Mouse (Mus musculus) hindbrain, embryonic 11.5 days (tissue): ENCODE measurements around the gene Nol3. TPM values are rescaled to one million over a fixed set of nuclear protein-coding genes. Genes with fewer than 3 reads are reported as not detected.
A peak's percentile ranks its signal among the peaks of the same experiment; 100 is the strongest.

Source experiments
- ATAC-seq: fragments of 200-750 bp; cut with Nextera tagmentation; 2 replicates; pipeline ENCODE4 v1.8.0; 2017; ENCODE audit warnings: mild to moderate bottlenecking, moderate TSS enrichment, moderate library complexity; ENCODE audit not compliant: low FRiP score
- DNase-seq: peaks from one replicate; pipeline ENCODE4 v3.0.0-alpha.2; 2015; ENCODE audit warnings: low spot score
- H3K27ac ChIP-seq: fragments of 300-500 bp; sonication (generic); 2 replicates; pipeline ENCODE4 v1.5.1; 2014; ENCODE audit warnings: mild to moderate bottlenecking, low read depth, low read length
- H3K27me3 ChIP-seq: fragments of 300-500 bp; sonication (generic); 2 replicates; pipeline ENCODE4 v1.6.1; 2014; ENCODE audit warnings: mild to moderate bottlenecking, low read length, moderate library complexity, mixed read lengths; ENCODE audit not compliant: control insufficient read depth, insufficient read depth
- H3K36me3 ChIP-seq: fragments of 300-500 bp; sonication (generic); 2 replicates; pipeline ENCODE4 v1.6.1; 2014; ENCODE audit warnings: mild to moderate bottlenecking, low read length, moderate library complexity, mixed read lengths; ENCODE audit not compliant: control insufficient read depth, insufficient read depth
- H3K4me1 ChIP-seq: fragments of 300-500 bp; sonication (generic); replicated peaks from 2 replicates; pipeline ENCODE4 v1.6.1; 2014; ENCODE audit warnings: low read length, mixed read lengths; ENCODE audit not compliant: control insufficient read depth, insufficient read depth
- H3K4me2 ChIP-seq: fragments of 300-500 bp; sonication (generic); replicated peaks from 2 replicates; pipeline ENCODE4 v1.6.1; 2014; ENCODE audit warnings: mild to moderate bottlenecking, low read depth, low read length
- H3K4me3 ChIP-seq: fragments of 300-500 bp; sonication (generic); 2 replicates; pipeline ENCODE4 v1.5.1; 2014; ENCODE audit warnings: low read depth, low read length
- H3K9ac ChIP-seq: fragments of 300-500 bp; sonication (generic); 2 replicates; pipeline ENCODE4 v1.6.1; 2014; ENCODE audit warnings: low read depth, low read length
- H3K9me3 ChIP-seq: fragments of 300-500 bp; sonication (generic); 2 replicates; pipeline ENCODE4 v1.6.1; 2016; ENCODE audit warnings: low read length; ENCODE audit not compliant: control insufficient read depth
- WGBS: fragments of 180-500 bp; shearing (Covaris S2); extraction: QIAGEN DNeasy Blood & Tissue Kit; methylation state at CpG from one replicate; pipeline ENCODE4 v1.1.7; 2014; 5-methylcytosine and 5-hydroxymethylcytosine counted together
- polyA plus RNA-seq: library from polyadenylated mRNA; unstranded; fragments of >200 nt; fragmentation: Nextera tagmentation; extraction: Ambion mirVana; gene quantifications from 2 replicates; pipeline ENCODE4 v1.2.1, GENCODE M21; 2014

Nol3 gene
- polyA plus RNA-seq, 1 experiment from 2014 or later: 2.7 TPM

DNA sequence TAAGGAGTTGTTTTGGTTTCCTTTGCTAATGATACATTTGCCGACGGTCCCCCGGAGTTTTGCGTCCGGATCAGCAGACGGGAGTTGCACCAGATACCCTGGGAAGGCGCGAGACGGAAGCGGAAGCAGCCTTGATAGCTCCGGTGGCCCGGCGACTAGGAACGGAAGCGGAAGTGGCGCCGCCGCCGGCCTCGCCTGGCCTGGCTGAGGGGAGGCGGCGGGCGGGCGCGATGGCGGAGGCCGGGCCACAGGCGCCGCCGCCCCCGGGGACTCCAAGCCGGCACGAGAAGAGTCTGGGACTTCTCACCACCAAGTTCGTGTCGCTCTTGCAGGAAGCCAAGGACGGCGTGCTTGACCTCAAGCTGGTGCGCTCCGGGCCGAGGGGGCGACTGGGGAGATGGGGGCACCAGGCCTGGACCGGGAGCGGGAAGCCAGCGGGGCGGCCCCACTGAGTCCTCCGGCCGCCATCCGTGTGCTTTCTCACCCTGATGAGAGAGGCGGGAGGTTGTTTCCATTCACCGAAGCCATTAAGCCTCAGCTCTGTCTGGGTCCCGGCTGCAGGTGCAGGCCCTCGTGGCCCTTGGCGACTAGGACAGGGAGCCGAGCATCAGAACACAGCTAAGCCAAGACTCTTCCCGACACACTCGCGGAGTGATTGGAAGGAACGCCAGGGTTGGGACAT is 21.7 kb downstream of the Nol3 start, which contains the start of gene E2f4:
Gene E2f4, plus strand, starts transcription at position 153 of the 682 bp plus-strand sequence.
- DNase-seq (peak; percentile 95), ATAC-seq (peak; percentile 91)
- H3K4me3 ChIP-seq: peak within 1 kb of the TSS; percentile 98
- H3K27me3 ChIP-seq: no peaks in the 10 kb centered on the region
- H3K9me3 ChIP-seq: no peaks in the 10 kb centered on the region
- peaks cover 12% of the 10 kb centered on the region for H3K36me3 ChIP-seq
- H3K4me2 ChIP-seq: peak within 1 kb of the TSS; percentile 74
- H3K27ac ChIP-seq: peak within 1 kb of the TSS; percentile 54
- H3K4me1 ChIP-seq: peaks cover 6% of the 10 kb centered on the region; the same call in 1 of the 2 replicates
- under 1% methylated on average over 58 of the region's 58 CpGs for WGBS
- peak within 1 kb of the TSS; percentile 95 for H3K9ac ChIP-seq

DNA sequence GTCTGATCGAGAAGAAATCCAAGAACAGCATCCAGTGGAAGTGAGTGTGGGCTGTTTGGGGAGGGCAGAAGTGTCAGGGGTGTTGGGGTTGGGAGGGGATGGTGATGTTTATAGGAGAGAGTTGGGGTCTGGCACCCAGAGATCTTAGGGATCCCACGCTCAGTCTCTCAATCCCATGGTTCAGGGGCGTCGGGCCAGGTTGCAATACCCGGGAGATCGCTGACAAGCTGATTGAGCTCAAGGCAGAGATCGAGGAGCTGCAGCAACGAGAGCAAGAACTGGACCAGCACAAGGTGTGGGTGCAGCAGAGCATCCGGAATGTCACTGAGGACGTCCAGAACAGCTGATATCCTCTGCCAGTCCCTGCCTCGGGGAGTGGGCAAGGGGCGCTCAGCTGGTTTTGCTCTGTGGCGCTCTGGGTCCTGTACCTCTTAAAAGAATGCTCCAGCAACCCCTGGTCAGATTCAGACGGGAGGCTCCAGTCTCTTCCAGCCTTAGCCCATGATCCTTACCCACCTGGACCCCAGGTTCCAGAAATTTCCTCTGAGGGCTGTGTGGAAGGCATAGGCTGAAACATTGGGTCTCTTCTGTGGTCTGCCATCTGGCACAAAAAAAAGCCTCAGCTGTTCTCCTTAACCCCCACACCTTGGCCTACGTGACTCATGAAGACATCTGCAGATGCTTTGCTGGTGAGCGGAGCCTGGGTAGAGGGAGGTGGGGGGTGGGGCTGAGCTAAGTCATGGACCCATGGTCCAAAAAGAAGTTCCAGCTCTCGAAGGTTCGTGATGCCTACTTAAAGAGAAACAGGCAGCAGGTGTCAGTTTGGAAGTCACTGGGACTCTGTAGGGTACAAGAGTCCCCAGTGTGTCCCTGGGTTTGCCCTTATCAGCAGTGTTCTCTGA is 22.7 kb downstream of the Nol3 start:
- WGBS: 60% methylated on average over 18 of the region's 18 CpGs
- peaks cover 6% of the 10 kb centered on the region; the same call in 1 of the 2 replicates for H3K4me1 ChIP-seq
- H3K4me3 ChIP-seq: peak overlapping the region; percentile 98
- peaks cover 15% of the 10 kb centered on the region for H3K36me3 ChIP-seq
- H3K4me2 ChIP-seq: peak overlapping the region; percentile 74
- H3K27me3 ChIP-seq: no peaks in the 10 kb centered on the region
- ATAC-seq: no peak; the same call in 1 of the 2 replicates
- peak overlapping the region; percentile 95 for H3K9ac ChIP-seq
- no peaks in the 10 kb centered on the region for H3K9me3 ChIP-seq
- no peak for DNase-seq
- H3K27ac ChIP-seq: no peak overlapping the region

DNA sequence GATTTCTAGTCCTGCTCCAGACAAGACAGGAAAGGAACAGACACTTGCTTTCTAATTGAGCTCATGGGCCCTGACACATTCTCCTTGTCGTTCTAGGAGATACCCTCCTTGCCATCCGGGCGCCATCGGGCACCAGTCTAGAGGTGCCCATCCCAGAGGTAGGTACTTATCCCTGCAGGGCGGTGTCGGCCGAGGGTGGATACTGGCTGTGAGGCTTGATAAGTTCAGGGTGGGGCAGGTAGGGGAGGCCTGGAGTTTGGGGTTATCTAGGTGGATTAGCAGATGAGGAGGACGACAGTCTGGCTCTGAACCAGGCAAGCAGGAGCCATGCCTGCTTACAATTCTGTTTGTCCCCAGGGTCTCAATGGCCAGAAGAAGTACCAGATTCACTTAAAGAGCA is 24.0 kb downstream of the Nol3 start:
- no peaks in the 10 kb centered on the region for H3K9me3 ChIP-seq
- H3K27me3 ChIP-seq: no peaks in the 10 kb centered on the region
- no peak for ATAC-seq
- no peak overlapping the region for H3K4me2 ChIP-seq
- no peak overlapping the region for H3K27ac ChIP-seq
- H3K36me3 ChIP-seq: peaks cover 15% of the 10 kb centered on the region
- 98% methylated on average over 8 of the region's 8 CpGs for WGBS
- no peak overlapping the region for H3K4me3 ChIP-seq
- no peak overlapping the region for H3K9ac ChIP-seq
- peaks cover 6% of the 10 kb centered on the region; the same call in 1 of the 2 replicates for H3K4me1 ChIP-seq
- DNase-seq: no peak

DNA sequence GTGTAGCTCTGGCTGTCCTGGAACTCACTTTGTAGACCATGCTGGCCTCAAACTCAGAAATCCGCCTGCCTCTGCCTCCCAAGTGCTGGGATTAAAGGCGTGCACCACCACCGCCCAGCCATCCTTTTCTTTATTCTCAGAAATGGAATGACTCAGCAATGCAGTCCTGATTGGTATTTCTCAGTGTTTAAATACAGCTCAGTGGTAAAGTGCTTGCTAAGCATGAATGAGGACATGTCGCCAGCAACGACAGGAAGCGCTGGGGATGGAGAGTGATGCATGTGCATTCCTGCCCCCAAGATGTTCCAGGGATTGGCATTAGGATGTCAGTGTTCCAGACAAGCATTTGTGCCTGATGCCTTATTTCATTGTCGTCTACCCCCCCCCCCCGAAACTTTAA is 27.5 kb downstream of the Nol3 start:
- Histone ChIP-seq H3K4me3 (no peak overlapping the region), H3K4me1 (peaks cover 6% of the 10 kb centered on the region; the same call in 1 of the 2 replicates), H3K4me2 (no peak overlapping the region), H3K27me3 (no peaks in the 10 kb centered on the region), H3K36me3 (peaks cover 19% of the 10 kb centered on the region), H3K9me3 (no peaks in the 10 kb centered on the region), H3K9ac (no peak overlapping the region), H3K27ac (no peak overlapping the region)
- ATAC-seq: no peak
- 88% methylated on average over 8 of the region's 8 CpGs for WGBS
- DNase-seq: no peak

DNA sequence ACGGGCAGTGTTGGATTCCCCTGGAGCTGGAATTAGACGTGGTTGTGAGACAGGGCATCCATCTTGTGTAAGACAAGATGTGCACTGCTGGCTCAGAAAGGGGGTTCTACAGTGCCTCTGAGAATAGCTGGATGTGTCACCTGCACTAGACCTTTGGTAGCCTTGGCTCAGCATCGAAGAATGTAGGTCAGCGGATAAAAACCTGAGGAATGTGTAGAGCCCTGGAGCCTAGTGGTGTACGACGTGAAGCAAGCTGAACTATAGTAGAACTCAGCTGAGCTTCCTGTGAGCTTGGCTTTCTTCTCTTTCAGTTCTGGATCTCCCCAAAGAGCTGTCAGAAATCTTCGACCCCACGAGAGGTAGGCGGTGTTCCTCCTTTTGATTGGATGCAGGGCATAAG is 27.9 kb downstream of the Nol3 start:
- no peak for DNase-seq
- peaks cover 19% of the 10 kb centered on the region for H3K36me3 ChIP-seq

DNA sequence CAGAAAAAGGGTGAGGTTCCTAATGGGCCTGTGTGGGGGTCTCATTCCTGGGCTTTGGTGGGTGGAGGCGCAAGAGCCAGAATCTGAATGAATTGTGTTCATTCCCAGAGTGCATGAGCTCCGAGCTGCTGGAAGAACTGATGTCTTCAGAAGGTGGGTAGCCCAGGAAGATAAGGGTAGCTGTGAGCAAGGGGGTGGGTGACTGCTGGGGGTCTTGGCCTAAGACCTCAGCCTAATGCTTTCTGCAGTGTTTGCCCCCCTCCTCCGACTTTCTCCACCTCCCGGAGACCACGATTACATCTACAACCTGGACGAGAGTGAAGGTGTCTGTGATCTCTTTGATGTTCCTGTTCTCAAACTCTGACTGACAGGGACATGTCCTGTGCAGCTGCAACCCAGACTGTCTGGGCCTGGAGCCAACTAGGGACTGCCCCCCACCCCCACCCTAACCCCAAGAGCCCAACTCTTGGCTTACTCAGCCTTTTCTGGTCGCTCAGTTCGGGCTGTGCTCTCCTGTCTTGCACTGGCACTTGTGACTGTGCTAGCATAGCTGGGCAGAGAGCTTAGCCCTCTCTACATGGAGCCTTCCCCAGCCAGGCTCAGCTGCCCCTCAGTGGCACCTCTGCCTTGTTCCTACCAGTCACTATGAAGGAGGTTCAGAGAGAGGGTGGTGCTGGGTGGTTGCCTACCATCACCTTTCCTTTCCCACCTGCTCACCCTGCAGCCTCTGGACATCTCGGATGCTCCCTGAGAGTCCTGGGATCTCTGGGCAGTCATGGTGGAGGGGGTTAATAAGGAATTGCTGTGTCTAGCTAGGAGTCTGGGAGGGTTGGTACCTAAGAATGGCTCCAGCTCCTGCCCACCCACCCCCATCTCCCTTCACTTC is 28.6 kb downstream of the Nol3 start:
- ATAC-seq (no peak), DNase-seq (no peak)
- H3K9ac ChIP-seq: no peak overlapping the region
- no peaks in the 10 kb centered on the region for H3K9me3 ChIP-seq
- H3K36me3 ChIP-seq: peaks cover 19% of the 10 kb centered on the region
- H3K4me3 ChIP-seq: no peak overlapping the region
- WGBS: 89% methylated on average over 9 of the region's 9 CpGs
- H3K4me2 ChIP-seq: no peak overlapping the region
- 0 out of 2 replicates have a peak, but pooled peaks cover 2% of the 10 kb centered on the region for H3K4me1 ChIP-seq
- no peaks in the 10 kb centered on the region for H3K27me3 ChIP-seq
- no peak overlapping the region for H3K27ac ChIP-seq

More for the DNA sequence above, 27.9 kb downstream of the Nol3 start:
- no peaks in the 10 kb centered on the region for H3K9me3 ChIP-seq
- H3K9ac ChIP-seq: no peak overlapping the region
- no peak overlapping the region for H3K27ac ChIP-seq
- no peaks in the 10 kb centered on the region for H3K27me3 ChIP-seq
- no peak for ATAC-seq
- 84% methylated on average over 9 of the region's 9 CpGs for WGBS
- peaks cover 2% of the 10 kb centered on the region; the same call in 1 of the 2 replicates for H3K4me1 ChIP-seq
- no peak overlapping the region for H3K4me2 ChIP-seq
- no peak overlapping the region for H3K4me3 ChIP-seq

DNA sequence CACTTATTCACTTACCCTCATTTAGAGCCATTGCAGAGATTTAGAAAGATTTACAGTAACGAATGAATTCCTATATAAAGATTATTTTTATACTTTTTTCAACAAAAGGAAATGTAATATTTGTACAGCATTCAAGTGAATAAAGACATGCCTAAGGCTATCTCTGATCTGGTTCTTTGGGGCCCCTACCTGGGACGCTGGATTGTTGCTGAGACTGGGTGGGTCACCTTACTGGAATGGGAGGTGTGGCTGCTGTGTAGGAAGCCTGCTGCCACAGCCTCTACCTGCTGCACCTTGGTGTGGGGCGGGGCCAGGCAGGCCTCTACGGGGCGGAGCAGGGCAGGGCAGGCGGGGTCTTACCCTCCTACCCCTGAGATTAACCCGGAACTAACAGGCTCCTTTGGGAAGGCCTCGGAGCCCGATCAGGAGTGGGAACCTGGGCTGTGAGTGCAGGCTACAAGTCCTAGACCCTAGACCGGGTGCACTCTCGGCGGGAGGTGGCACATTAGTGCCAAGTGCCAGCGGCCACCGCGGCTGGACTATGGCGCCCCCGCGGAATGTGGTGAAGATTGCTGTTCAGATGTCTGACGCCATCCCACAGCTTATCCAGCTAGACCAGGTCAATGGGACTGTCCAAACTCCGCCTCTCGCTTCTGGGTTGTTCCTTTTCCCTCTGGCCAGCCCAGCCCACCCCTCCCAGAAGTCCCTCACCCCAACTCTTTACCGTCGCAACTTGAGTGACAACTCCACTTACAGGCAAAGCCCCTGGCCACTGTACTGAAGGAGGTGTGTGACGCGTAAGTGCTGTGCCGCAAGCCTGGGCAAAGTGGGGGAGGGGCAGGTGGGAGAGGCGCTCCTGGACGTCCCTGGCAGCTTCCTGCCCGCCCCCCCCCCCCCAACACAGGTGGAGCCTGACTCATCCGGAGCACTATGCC is 29.5 kb downstream of the Nol3 start, which contains the start of gene Elmo3:
Gene Elmo3, plus strand, starts transcription at position 391 of the 935 bp plus-strand sequence.
- Histone ChIP-seq H3K36me3 (peaks cover 16% of the 10 kb centered on the region; the same call in 1 of the 2 replicates), H3K27me3 (no peaks in the 10 kb centered on the region), H3K4me2 (peak within 1 kb of the TSS; percentile 33), H3K4me3 (0 out of 2 replicates have a peak within 1 kb of the TSS, but pooled peaks have one; percentile 6), H3K4me1 (no peaks in the 10 kb centered on the region), H3K27ac (no peak within 1 kb of the TSS), H3K9me3 (no peaks in the 10 kb centered on the region), H3K9ac (no peak within 1 kb of the TSS)
- ATAC-seq (peak; percentile 67), DNase-seq (peak; percentile 53)
- 11% methylated on average over 28 of the region's 30 CpGs for WGBS
